Mouse (Mus musculus): Measurements from ENCODE around the gene Atp9a.

DNA sequence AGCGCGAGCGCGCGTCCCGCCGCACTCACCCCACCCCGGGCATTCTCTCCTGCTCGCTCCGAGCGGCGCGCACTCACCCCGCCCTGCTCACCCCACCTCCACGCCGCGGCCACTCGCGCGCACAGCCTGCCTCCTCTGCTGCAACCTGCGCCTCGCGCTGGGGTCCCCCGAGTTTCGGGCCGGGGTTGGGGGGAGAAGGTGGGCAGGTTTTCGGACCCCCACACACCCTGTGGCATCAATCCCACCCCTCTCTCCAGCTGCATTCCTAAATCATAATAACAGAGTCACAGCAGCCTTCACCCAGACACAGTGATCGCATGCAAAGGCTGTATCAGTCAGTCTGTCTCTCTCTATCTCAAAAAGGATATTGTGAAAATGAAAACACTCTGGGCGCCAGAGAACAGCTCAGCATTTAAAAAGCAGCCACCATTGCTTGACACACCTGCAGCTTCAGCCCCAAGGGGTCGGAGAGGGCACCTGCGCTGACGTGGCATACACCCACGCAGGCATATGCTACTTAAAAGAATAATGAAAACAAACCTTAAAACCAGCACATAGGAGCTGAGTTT lies at the start of gene Atp9a:
- TF ChIP-seq CTCF (IDR thresholded peaks at IDR 0.05; ENCODE audit: control insufficient read depth, insufficient read depth, insufficient read length) (no peak), MYOG (IDR thresholded peaks at IDR 0.05; ENCODE audit: control insufficient read depth, extremely low read depth, insufficient read length) (no peak), CEBPB (IDR thresholded peaks at IDR 0.05; ENCODE audit: low read depth) (no peak), MAX (IDR thresholded peaks at IDR 0.05) (no peak), MYOD1 (IDR thresholded peaks at IDR 0.05; ENCODE audit: control insufficient read depth, insufficient read length, low read depth) (no peak), USF1 (IDR thresholded peaks at IDR 0.05; ENCODE audit: low read depth) (no peak)
